Mouse (Mus musculus) NIH3T3 (cell line): Measurements from ENCODE around the gene Aldh3a1.

Experiments
- DNase-seq: peaks from one replicate; pipeline ENCODE4 v3.0.0-alpha.2; 2012; ENCODE audit warnings: low read depth

Gene Aldh3a1

GRCm38 (mm10) chr11:61196616-61197353 is 10.6 kb upstream of the Aldh3a1 start:
- DNase-seq, result no peak

DNA sequence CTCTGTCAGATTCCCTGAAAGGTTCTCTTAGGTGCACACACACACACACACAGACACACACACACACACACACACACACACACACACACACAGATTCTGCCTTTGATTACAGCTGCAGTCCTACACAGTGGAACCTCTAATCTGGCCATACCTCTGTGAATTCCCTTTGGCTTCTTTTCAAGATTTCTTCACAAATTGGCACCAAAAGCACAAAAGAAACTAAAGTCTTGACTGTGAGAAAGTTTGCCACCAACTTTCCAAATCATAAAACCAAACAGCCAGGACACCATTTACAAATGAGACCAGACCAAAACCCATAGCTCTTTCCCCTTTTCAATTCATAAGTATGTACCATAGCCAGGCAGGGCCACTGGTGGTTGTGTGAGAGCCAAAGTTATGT is 9.4 kb upstream of the Aldh3a1 start:
- DNase-seq, result peak; percentile 14

- peak; percentile 51 for DNase-seq
These were observed 7.5 kb upstream of the Aldh3a1 start for GRCm38 (mm10) chr11:61199620-61200362.

GRCm38 (mm10) chr11:61202186-61202585 is 5.2 kb upstream of the Aldh3a1 start:
- no peak for DNase-seq

DNA sequence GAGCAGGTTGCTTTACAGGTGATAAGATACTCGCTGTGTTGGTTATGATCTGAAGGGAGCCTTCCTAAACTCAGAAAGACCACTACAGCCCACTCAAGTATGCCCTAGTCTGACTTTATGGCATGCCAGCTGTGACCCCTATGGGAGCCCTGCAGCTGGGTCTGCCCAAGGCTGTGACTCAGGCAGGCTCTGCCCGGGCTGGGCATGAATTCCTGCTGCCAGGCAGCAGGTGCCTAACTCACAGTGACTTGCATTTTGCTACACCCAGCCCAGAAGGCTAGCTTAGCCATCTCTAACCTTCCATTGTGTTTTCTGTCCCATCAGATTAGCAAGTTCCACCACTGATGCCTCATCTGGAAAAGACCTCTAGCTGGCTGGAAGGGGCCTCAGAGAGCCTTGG is 4.5 kb upstream of the Aldh3a1 start:
- no peak for DNase-seq

DNA sequence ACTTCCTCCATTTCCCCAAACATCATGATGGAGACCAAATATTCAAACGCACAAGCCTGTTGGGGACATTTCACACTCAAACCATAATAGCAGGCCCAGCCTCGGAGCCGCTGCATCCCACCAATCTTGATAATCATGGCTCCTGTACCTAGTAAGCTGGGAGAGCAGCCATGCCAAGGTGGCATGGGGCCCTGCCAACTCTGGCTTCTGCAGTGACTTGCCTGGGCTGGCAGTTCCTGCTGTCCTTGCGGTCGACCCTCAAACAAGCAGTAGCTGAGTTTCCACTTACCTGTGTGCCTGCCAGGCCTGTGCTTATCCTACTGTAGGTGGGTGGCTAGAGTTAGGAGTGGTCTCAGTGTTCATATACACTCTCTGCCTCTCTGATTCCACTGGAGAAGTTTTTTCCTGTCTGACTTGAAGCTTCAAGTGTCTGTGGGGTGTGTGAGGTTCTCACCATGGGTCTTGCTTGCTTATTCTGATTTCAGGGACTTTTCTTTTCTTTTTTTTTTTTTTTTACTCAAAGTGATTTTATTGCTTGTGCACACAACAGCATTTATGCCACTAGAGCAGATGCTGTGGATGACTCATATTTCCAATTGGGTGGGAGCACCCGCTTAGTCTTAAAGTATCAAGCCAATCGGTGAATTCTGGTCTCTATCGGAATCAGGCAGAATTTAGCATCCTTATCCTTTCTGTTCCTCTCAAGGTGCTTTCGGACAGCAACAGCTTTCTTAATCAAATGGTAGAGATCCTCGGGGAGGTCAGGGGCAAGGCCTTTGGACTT is 2.0 kb upstream of the Aldh3a1 start:
- DNase-seq, result no peak

DNA sequence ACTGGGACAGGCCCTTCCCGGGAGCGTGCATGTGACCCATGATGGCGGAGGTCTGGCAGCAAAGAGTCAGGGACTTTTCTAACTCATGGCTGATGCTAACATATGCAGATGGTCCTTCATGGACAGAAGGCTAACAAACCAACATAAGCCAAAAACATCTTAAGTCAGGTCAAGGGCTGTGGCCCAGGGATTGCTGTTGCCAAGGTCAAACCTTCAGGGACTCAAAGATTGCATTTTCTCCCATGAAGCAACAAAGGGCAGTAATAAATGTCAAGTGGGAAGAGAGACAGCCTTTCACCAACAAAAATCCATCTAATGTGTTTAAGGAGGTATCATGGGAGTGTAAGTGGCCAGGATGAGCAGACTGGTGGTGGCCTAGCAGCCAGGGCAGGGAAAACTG is 1.2 kb upstream of the Aldh3a1 start:
- DNase-seq, result no peak

DNA sequence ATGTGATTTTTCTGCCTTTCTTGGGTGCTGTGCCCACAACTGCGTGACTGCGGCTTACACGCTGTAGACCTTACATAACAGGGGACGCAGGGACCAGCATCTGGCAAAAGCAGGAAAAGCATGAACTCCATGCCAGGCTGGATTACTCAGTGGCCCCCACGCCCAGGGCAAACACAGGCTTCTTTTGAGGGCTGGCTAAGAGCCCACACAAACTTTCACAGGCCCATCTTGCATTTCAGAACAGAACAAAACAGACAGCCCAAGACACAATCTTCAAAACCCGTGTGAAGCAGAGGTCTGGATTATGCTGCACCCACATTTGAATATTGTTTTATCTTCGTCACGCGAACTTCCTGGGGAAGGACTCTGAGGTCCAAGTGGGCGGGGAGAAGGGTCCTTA is 979 bp downstream of the Aldh3a1 start:
- DNase-seq, result peak; percentile 72

- no peak for DNase-seq
These were observed 4.8 kb downstream of the Aldh3a1 start for GRCm38 (mm10) chr11:61212102-61212501.

DNA sequence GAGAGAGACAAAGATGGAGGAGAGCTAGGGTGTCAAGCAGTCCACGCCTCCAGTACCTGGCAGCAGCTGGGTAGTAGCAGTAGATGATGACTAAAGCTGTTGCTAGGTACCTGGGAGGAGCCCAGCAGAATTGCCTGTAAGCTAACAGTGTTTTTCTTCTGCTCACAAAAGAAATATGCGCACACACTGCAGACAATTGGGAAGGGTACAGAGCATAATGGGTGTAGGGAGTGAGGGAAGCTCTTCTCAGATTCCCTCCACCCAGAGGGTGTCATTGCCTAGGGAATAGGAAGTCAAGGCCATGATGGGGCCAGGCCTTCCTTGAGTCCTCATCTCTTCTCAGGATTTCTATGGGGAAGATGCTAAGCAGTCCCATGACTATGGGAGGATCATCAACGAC is 8.6 kb downstream of the Aldh3a1 start:
- DNase-seq, result no peak

DNA sequence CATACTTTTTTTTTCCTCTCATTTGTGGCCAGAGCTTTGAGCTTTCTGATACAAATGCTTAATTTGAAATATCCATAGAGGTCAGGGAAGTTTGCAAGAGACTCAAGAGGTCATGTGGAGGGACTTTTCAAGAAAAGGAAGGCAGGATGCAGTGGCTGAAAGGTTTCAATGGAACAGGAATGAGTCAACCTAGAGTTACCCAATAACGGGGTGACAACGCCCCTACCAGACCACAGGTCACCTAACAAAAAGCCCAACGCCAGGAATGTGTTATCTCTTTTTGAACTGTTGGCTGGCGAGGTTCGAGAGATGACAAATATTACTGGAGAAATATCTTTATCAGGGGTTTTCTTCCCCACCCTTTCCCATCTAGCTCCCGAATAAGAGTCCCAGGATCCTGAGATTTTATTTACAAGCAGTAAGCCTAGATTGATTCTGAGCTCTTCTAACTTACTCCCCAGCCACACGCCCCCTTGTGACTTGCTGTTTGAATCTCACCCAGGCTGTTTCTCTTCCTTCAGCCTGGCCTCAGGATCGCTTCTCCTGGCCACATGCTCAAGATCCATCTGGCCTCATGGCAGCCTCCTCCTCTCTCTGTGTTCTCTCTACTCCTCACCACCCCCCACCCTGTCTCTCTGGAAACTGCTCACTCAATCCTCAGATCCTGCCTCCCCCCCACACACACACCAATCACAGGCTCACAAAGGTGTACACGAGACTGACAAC is 13.0 kb downstream of the Aldh3a1 start:
- DNase-seq, result peak; percentile 60

DNA sequence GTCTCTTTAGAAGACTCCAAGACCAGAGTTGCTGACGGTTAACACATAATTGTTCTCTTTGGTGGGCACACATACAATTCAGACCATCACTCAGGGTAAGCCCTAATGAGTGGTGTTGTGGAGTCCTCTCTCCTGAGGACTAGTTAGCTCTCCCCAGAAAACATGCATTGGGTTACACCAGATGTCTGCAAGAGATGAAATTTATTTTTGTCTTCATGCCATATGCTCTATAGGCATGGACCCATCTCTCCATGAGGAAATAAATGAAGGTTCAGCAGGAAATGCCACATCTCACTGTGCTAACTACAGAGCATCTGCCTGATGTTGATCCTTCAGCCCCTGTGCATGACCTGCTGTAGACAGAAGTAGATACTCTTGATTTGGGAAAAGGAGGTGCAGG is 14.7 kb downstream of the Aldh3a1 start:
- DNase-seq, result no peak

GRCm38 (mm10) chr11:61222971-61223745 is 15.8 kb downstream of the Aldh3a1 start:
- DNase-seq, result peak; percentile 80

GRCm38 (mm10) chr11:61224234-61224744 is 17.0 kb downstream of the Aldh3a1 start:
- DNase-seq, result no peak

- no peak for DNase-seq
These were observed 17.6 kb downstream of the Aldh3a1 start for GRCm38 (mm10) chr11:61224907-61225306.

GRCm38 (mm10) chr11:61225511-61225910 is 18.2 kb downstream of the Aldh3a1 start:
- DNase-seq, result no peak

- peak; percentile 25 for DNase-seq
These were observed 18.6 kb downstream of the Aldh3a1 start for GRCm38 (mm10) chr11:61225941-61226412.

- DNase-seq, result no peak
These were observed 20.5 kb downstream of the Aldh3a1 start for GRCm38 (mm10) chr11:61227816-61228215.

DNA sequence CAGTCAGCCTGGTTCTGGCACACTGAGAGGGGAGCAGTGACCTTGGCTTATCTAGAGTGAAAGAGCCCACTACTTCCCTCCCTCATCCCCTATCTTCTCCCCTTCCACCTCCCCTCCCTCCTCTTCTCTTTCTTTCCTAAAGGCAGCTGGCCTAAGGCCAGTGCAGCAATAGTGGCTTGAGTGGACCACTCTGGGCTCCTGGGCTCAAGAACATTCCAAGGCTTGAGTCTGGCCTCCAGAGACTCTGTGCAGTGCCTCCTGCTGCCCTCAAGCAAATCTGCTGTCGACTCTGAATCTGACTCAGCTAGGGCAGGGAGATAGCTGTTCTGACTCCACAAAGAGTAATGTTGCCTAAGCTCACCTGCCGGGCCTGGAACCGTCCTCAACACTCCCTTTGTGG is 21.1 kb downstream of the Aldh3a1 start:
- peak; percentile 59 for DNase-seq

DNA sequence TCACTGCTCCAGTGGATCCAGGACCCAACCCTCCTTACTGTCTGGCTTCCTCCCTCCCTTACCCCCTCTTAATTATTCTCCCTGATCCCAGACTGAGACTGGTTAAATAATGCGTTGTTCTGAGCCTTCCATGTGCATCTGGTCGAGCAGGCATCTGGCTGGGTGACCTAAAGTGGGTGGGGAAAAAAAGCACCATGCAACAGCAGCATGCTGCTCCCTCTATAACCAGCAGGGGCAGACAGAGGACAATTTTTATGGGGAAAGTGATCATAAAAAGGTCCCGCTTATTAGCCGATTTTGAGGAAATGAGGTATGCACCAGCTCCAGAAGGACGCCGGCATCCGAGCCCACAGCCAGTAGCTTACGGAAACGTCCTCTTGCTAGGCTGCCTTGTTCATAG is 24.0 kb downstream of the Aldh3a1 start:
- peak; percentile 86 for DNase-seq

DNA sequence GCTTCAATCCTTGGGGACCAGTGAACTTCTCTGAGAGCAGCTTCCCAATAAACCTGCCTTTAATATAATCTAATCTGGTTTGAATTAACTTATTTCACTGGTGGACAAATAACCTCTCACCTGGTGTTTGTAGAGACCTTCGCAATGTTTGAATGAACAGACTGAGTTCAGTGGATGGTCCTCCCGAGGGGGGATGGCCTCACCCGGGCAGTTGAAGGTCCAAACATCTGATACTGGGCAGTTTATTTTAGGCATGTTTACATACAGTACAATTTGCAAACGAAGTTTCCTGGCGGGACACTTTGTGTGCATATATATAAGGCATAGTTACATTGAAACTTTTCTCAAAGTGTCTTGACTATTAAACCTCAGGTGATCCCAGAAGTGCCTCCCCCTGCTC is 26.8 kb downstream of the Aldh3a1 start:
- no peak for DNase-seq
